Mouse (Mus musculus) myocyte (in vitro differentiated cells): ENCODE measurements around the gene Myb.

Experiments used
- CEBPB ChIP-seq: IDR thresholded peaks from 2 replicates; pipeline ENCODE4 v1.6.1; 2011; ENCODE audit warnings: mild to moderate bottlenecking, moderate library complexity; ENCODE audit not compliant: poor library complexity, insufficient read depth, severe bottlenecking
- E2F4 ChIP-seq: IDR thresholded peaks from one replicate; pipeline ENCODE4 v1.6.1; 2011; ENCODE audit warnings: mild to moderate bottlenecking, control low read depth, moderate library complexity; ENCODE audit not compliant: insufficient read depth
- MAX ChIP-seq: IDR thresholded peaks from one replicate; pipeline ENCODE4 v1.6.1; 2011; ENCODE audit warnings: low read depth, mild to moderate bottlenecking, control low read depth
- MYOD1 ChIP-seq, 3 experiments: IDR thresholded peaks; one replicate each; pipeline ENCODE4 v1.6.1; 2011; ENCODE audit warnings: control low read depth in 2 of 3, low read depth in 2 of 3, mild to moderate bottlenecking in 2 of 3, moderate library complexity in 1 of 3; ENCODE audit not compliant: insufficient read length in 2 of 3, control insufficient read depth in 1 of 3
- POLR2AphosphoS2 ChIP-seq: IDR thresholded peaks from one replicate; pipeline ENCODE4 v1.6.1; 2011; ENCODE audit warnings: low read depth, control low read depth; ENCODE audit not compliant: insufficient read length
- TCF3 ChIP-seq: IDR thresholded peaks from one replicate; pipeline ENCODE4 v1.6.1; 2011; ENCODE audit warnings: low read depth, control low read depth; ENCODE audit not compliant: insufficient read length

GRCm38 (mm10) chr10:21195597-21195996 is 34.8 kb upstream of the Myb start:
- TF ChIP-seq MAX = no peak
- no peak for TF ChIP-seq E2F4
- TF ChIP-seq POLR2AphosphoS2 = no peak
- TF ChIP-seq MYOD1 (IDR thresholded peaks at IDR 0.05; ENCODE audit: control insufficient read depth in 1 of 3, insufficient read length in 2 of 3, low read depth in 2 of 3) = no peak
- TF ChIP-seq TCF3 = no peak
- no peak for TF ChIP-seq CEBPB
